Mouse (Mus musculus): ENCODE results near the gene Olfr735. TPM values are rescaled to one million over a fixed set of nuclear protein-coding genes. Genes with fewer than 3 reads are reported as not detected.

The Olfr735 gene
- not detected in 2 replicates for polyA plus RNA-seq (2014; fragmentation: Nextera tagmentation; extraction: Ambion mirVana)

DNA sequence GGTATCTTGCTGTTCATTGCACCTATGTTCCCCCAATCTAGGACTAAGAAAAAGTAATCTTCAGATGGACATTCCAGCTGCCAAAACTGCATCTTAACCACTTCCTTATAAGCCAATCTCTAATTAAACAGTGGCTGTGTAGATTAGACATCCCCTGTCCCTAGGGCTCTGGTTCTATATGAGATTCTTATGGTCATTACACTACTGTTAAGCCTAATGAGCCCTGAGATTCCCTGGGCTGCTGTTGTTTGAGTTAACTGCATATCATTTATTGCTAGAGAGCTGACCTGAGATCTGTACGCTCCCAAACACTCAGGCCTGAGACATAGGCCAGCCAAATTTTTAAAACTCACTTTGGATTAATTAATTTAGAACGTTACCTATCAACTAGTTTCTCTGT is at the start of gene Olfr735:
Olfr735 (minus strand) TSS at position 77 of the 400 bp plus-strand sequence.
- no peaks in the 10 kb centered on the region for H3K9me3 ChIP-seq (ENCODE audit: control insufficient read depth, low read length)
- H3K27ac ChIP-seq (ENCODE audit: low read depth): no peak within 1 kb of the TSS
- DNase-seq (ENCODE audit: low spot score) (no peak), ATAC-seq (replicated peaks; ENCODE audit: low FRiP score, low TSS enrichment, low read depth) (no peak)
- 85% methylated on average over 2 of the region's 2 CpGs for WGBS
- no peak within 1 kb of the TSS for H3K9ac ChIP-seq (ENCODE audit: low read length)
- H3K4me1 ChIP-seq (replicated peaks; ENCODE audit: control insufficient read depth, insufficient read depth, low read length): no peaks in the 10 kb centered on the region
- H3K4me2 ChIP-seq (ENCODE audit: low read length): no peak within 1 kb of the TSS
- H3K4me3 ChIP-seq (ENCODE audit: low read depth, low read length): no peak within 1 kb of the TSS
- H3K27me3 ChIP-seq (replicated peaks; ENCODE audit: control insufficient read depth, insufficient read depth, low read length): no peaks in the 10 kb centered on the region
- H3K36me3 ChIP-seq (ENCODE audit: control insufficient read depth, insufficient read depth, low read length): no peaks in the 10 kb centered on the region

DNA sequence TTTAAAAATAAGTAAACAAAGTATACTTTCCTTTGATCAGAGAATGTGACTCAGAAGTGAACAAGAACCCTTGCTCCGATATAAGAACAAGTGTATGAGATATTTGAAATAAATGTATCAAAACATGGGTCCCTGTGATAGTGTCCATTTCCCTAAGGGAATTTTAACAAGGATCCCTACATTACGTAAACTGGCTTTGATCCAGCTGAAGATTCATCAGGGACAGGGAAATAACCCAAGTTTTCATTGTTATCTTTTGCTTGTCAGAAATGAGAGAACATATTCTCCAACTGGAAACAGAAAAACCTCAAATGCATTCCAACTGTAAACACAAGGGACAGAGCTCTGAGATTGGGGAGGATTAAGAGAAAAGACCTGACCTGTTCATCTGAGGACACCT is 32.2 kb upstream of the Olfr735 start, which contains the start of gene Olfr736:
Olfr736 (plus strand) TSS at position 301 of the 400 bp plus-strand sequence.
- no peaks in the 10 kb centered on the region for H3K36me3 ChIP-seq (ENCODE audit: control insufficient read depth, insufficient read depth, low read length)
- H3K9ac ChIP-seq (ENCODE audit: low read length): no peak within 1 kb of the TSS
- no peaks in the 10 kb centered on the region for H3K4me1 ChIP-seq (replicated peaks; ENCODE audit: control insufficient read depth, insufficient read depth, low read length)
- H3K9me3 ChIP-seq (ENCODE audit: control insufficient read depth, low read length): no peaks in the 10 kb centered on the region
- H3K27me3 ChIP-seq (replicated peaks; ENCODE audit: control insufficient read depth, insufficient read depth, low read length): no peaks in the 10 kb centered on the region
- DNase-seq (ENCODE audit: low spot score) (no peak), ATAC-seq (replicated peaks; ENCODE audit: low FRiP score, low TSS enrichment, low read depth) (no peak)
- H3K4me3 ChIP-seq (ENCODE audit: low read depth, low read length): no peak within 1 kb of the TSS
- 59% methylated on average over 2 of the region's 2 CpGs for WGBS
- H3K27ac ChIP-seq (ENCODE audit: low read depth): no peak within 1 kb of the TSS
- H3K4me2 ChIP-seq (ENCODE audit: low read length): no peak within 1 kb of the TSS

DNA sequence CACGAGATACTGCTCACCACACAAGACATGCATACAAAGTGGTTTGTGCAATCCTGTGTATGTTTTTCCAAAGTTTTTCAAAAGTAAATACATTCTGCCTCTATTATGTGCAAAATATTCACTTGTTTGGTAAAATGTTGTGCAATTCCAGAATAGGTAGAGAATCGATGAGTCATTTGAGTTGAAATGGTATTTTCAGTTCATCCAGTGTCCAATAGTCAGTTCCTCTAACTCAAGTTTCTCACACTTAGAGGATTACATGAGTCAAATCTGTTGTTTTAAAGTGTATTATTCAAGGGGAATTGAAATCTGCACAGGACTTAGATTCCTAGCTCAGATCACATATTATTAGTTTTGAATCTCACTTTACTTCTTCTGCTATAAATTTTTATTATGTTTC is 14.9 kb upstream of the Olfr735 start:
- Histone ChIP-seq H3K36me3 (ENCODE audit: control insufficient read depth, insufficient read depth, low read length) (no peaks in the 10 kb centered on the region), H3K9me3 (ENCODE audit: control insufficient read depth, low read length) (no peaks in the 10 kb centered on the region), H3K27me3 (replicated peaks; ENCODE audit: control insufficient read depth, insufficient read depth, low read length) (no peaks in the 10 kb centered on the region), H3K27ac (ENCODE audit: low read depth) (no peak overlapping the region), H3K4me3 (ENCODE audit: low read depth, low read length) (no peak overlapping the region), H3K9ac (ENCODE audit: low read length) (no peak overlapping the region), H3K4me1 (replicated peaks; ENCODE audit: control insufficient read depth, insufficient read depth, low read length) (no peaks in the 10 kb centered on the region), H3K4me2 (ENCODE audit: low read length) (no peak overlapping the region)
- DNase-seq (ENCODE audit: low spot score) (no peak), ATAC-seq (replicated peaks; ENCODE audit: low FRiP score, low TSS enrichment, low read depth) (no peak)
- 95% methylated on average over 2 of the region's 2 CpGs for WGBS

DNA sequence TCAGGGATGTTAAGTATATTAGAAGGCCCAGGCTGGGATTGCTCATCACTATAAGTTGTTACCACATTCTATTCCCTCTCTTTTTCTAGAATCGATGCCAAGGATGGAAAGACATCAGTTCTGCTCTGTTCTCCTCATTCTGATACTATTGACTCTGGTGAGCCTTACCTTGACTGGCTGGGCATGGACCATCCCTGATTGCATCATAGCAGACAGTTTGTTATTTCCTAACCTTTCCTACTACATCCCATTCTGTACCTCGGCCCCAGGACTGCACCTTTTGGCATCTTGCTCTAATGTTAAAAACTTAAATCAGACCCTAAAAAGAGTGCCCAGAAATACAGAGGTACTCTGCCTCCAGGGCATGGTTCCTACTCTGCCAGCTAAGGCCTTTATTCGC is 11.8 kb upstream of the Olfr735 start:
- no peak overlapping the region for H3K4me3 ChIP-seq (ENCODE audit: low read depth, low read length)
- no peak for ATAC-seq (replicated peaks; ENCODE audit: low FRiP score, low TSS enrichment, low read depth)
- 93% methylated on average over 3 of the region's 3 CpGs for WGBS

DNA sequence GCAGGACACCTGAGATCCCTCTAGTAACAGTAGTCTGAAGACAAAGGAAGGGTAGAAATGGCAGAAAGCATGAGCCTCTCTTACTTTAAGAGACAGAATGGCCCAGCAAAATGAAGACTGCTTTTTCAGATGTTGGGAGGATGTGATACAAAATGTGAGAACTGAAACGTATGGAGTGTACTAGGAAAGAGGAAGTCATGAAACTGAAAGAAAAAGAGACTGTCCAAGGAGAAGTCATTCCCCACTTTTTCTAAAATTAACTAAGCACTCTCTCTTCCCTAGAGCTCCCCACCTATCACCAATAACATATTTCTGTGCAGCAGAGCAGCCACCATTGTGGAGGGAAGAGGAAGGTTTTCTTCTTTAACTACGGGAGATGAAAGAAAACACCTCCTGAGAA is 8.9 kb upstream of the Olfr735 start, which contains the start of gene Tlr11:
Tlr11 (plus strand) TSS at position 322 of the 400 bp plus-strand sequence.
- Histone ChIP-seq H3K36me3 (ENCODE audit: control insufficient read depth, insufficient read depth, low read length) (no peaks in the 10 kb centered on the region), H3K4me2 (ENCODE audit: low read length) (no peak within 1 kb of the TSS), H3K4me3 (ENCODE audit: low read depth, low read length) (no peak within 1 kb of the TSS), H3K27me3 (replicated peaks; ENCODE audit: control insufficient read depth, insufficient read depth, low read length) (no peaks in the 10 kb centered on the region), H3K4me1 (replicated peaks; ENCODE audit: control insufficient read depth, insufficient read depth, low read length) (no peaks in the 10 kb centered on the region), H3K27ac (ENCODE audit: low read depth) (no peak within 1 kb of the TSS), H3K9me3 (ENCODE audit: control insufficient read depth, low read length) (no peaks in the 10 kb centered on the region), H3K9ac (ENCODE audit: low read length) (no peak within 1 kb of the TSS)
- WGBS: 80% methylated on average over 2 of the region's 2 CpGs
- DNase-seq (ENCODE audit: low spot score) (no peak), ATAC-seq (replicated peaks; ENCODE audit: low FRiP score, low TSS enrichment, low read depth) (no peak)

More for the DNA sequence above, 11.8 kb upstream of the Olfr735 start:
- H3K9ac ChIP-seq (ENCODE audit: low read length): no peak overlapping the region
- no peaks in the 10 kb centered on the region for H3K9me3 ChIP-seq (ENCODE audit: control insufficient read depth, low read length)
- no peak overlapping the region for H3K4me2 ChIP-seq (ENCODE audit: low read length)
- H3K27me3 ChIP-seq (replicated peaks; ENCODE audit: control insufficient read depth, insufficient read depth, low read length): no peaks in the 10 kb centered on the region
- no peaks in the 10 kb centered on the region for H3K36me3 ChIP-seq (ENCODE audit: control insufficient read depth, insufficient read depth, low read length)
- H3K4me1 ChIP-seq (replicated peaks; ENCODE audit: control insufficient read depth, insufficient read depth, low read length): no peaks in the 10 kb centered on the region
- no peak overlapping the region for H3K27ac ChIP-seq (ENCODE audit: low read depth)
- DNase-seq (ENCODE audit: low spot score): no peak

DNA sequence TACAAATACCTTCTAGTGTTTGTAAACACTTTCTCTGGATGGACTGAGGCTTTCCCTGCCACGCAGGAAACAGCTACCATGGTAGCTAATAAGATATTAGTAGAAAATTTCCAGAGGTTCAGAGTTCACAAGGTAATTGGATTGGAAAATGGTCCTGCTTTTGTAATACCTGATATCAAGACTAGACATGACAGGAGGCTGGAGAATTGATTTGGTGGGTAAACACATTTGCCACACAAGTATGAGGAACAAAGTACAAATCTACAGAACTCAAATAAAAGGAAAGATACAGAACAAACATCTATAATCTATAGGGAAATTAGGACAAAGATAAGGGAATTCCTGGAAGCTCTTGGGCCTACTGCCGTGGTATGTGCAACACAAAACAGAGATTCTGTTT is 8.1 kb upstream of the Olfr735 start:
- Histone ChIP-seq H3K4me3 (ENCODE audit: low read depth, low read length) (no peak overlapping the region), H3K27me3 (replicated peaks; ENCODE audit: control insufficient read depth, insufficient read depth, low read length) (no peaks in the 10 kb centered on the region), H3K27ac (ENCODE audit: low read depth) (no peak overlapping the region), H3K4me2 (ENCODE audit: low read length) (no peak overlapping the region), H3K9me3 (ENCODE audit: control insufficient read depth, low read length) (no peaks in the 10 kb centered on the region), H3K9ac (ENCODE audit: low read length) (no peak overlapping the region), H3K4me1 (replicated peaks; ENCODE audit: control insufficient read depth, insufficient read depth, low read length) (no peaks in the 10 kb centered on the region), H3K36me3 (ENCODE audit: control insufficient read depth, insufficient read depth, low read length) (no peaks in the 10 kb centered on the region)
- DNase-seq (ENCODE audit: low spot score) (no peak), ATAC-seq (replicated peaks; ENCODE audit: low FRiP score, low TSS enrichment, low read depth) (no peak)
- 62% methylated on average over 2 of the region's 2 CpGs for WGBS

DNA sequence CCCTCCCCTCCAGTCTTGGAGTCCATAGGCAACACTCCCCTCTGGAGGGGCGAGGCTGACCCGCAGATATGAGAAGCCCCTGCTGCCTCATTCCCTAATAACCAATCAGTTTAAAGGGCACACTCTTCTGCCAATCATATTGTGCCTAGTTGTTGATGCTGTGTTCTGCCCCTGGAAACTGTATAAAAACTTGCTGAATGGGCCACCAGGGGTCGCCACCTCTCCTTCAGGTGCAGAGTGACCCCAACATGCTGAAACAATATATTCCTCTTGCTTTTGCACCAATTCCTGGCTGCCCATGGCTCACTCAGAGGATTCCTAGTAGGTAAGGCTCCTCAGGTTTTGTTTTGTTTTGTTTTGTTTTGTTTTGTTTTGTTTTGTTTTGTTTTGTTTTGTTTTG is 3.8 kb upstream of the Olfr735 start:
- Histone ChIP-seq H3K4me2 (ENCODE audit: low read length) (no peak overlapping the region), H3K27me3 (replicated peaks; ENCODE audit: control insufficient read depth, insufficient read depth, low read length) (no peaks in the 10 kb centered on the region), H3K27ac (ENCODE audit: low read depth) (no peak overlapping the region), H3K36me3 (ENCODE audit: control insufficient read depth, insufficient read depth, low read length) (no peaks in the 10 kb centered on the region), H3K9me3 (ENCODE audit: control insufficient read depth, low read length) (no peaks in the 10 kb centered on the region), H3K9ac (ENCODE audit: low read length) (no peak overlapping the region), H3K4me1 (replicated peaks; ENCODE audit: control insufficient read depth, insufficient read depth, low read length) (no peaks in the 10 kb centered on the region), H3K4me3 (ENCODE audit: low read depth, low read length) (no peak overlapping the region)
- ATAC-seq (replicated peaks; ENCODE audit: low FRiP score, low TSS enrichment, low read depth): no peak
- no peak for DNase-seq (ENCODE audit: low spot score)
- 55% methylated on average over 3 of the region's 3 CpGs for WGBS

DNA sequence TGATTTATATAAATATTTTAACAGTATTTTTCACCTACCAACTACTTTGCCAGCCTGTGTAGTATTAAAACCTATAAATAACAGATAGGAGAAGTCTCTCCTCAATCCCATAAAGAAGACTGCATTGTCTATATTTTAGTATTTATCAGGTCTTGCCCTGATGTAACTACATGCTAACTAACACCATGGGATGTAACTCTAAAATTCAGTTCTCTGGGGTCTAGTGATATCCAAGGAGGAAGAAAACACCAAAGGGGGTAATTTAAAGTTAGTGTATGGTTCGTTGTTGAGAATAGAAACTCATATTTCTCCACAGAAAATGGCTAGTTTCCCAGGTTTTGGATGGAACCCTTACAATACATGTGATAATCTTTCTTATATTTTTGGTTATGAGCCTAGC is 22.0 kb downstream of the Olfr735 start, which contains the start of gene Olfr734:
Olfr734 (minus strand) TSS at position 101 of the 400 bp plus-strand sequence.
- ATAC-seq (replicated peaks; ENCODE audit: low FRiP score, low TSS enrichment, low read depth): no peak
- Histone ChIP-seq H3K4me2 (ENCODE audit: low read length) (no peak within 1 kb of the TSS), H3K4me3 (ENCODE audit: low read depth, low read length) (no peak within 1 kb of the TSS), H3K9me3 (ENCODE audit: control insufficient read depth, low read length) (no peaks in the 10 kb centered on the region), H3K27me3 (replicated peaks; ENCODE audit: control insufficient read depth, insufficient read depth, low read length) (no peaks in the 10 kb centered on the region), H3K27ac (ENCODE audit: low read depth) (no peak within 1 kb of the TSS), H3K4me1 (replicated peaks; ENCODE audit: control insufficient read depth, insufficient read depth, low read length) (no peaks in the 10 kb centered on the region), H3K36me3 (ENCODE audit: control insufficient read depth, insufficient read depth, low read length) (no peaks in the 10 kb centered on the region), H3K9ac (ENCODE audit: low read length) (no peak within 1 kb of the TSS)
- WGBS: 59% methylated on average over 1 of the region's 1 CpGs
- DNase-seq (ENCODE audit: low spot score): no peak

DNA sequence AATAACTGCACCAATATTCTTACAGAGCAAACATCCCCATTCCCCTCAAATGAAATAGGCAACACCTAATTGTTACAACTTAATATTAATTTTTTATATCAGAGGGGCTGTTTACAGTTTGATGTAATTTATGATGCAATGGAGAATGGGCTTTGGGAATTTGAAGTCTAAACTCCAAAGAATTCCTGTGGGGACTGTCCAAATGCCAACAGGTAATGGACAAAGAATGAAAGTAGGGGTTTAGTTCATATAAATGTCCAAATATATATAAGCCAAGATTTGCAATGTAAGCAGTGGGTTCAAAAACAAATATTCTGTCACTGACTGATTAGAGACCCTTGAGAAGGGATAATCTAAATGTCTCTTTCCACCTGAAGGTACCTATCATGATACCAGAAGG is 47.2 kb downstream of the Olfr735 start, which contains the start of gene Olfr733:
Olfr733 (minus strand) TSS at position 101 of the 400 bp plus-strand sequence.
- H3K4me3 ChIP-seq (ENCODE audit: low read depth, low read length): no peak within 1 kb of the TSS
- H3K4me2 ChIP-seq (ENCODE audit: low read length): no peak within 1 kb of the TSS
- H3K9ac ChIP-seq (ENCODE audit: low read length): no peak within 1 kb of the TSS
- no peak within 1 kb of the TSS for H3K27ac ChIP-seq (ENCODE audit: low read depth)
- DNase-seq (ENCODE audit: low spot score) (no peak), ATAC-seq (replicated peaks; ENCODE audit: low FRiP score, low TSS enrichment, low read depth) (no peak)
- no peaks in the 10 kb centered on the region for H3K4me1 ChIP-seq (replicated peaks; ENCODE audit: control insufficient read depth, insufficient read depth, low read length)
- no peaks in the 10 kb centered on the region for H3K27me3 ChIP-seq (replicated peaks; ENCODE audit: control insufficient read depth, insufficient read depth, low read length)
- no peaks in the 10 kb centered on the region for H3K36me3 ChIP-seq (ENCODE audit: control insufficient read depth, insufficient read depth, low read length)
- no peaks in the 10 kb centered on the region for H3K9me3 ChIP-seq (ENCODE audit: control insufficient read depth, low read length)
